Mouse (Mus musculus): Measurements from ENCODE around the gene Pde4b. TPM values are rescaled to one million over a fixed set of nuclear protein-coding genes. Genes with fewer than 3 reads are reported as not detected.
A peak's percentile ranks its signal among the peaks of the same experiment; 100 is the strongest.
"Not testable (repeated sequence)": the region's sequence is repeated elsewhere in the genome, so short reads cannot be mapped to it uniquely, and the experiment has no call there.

The Pde4b gene
- 100 to 1,000 TPM; 129 to 140 TPM for total RNA-seq (2021)

- intact Hi-C loops (cut with DNase I) = loop anchor here (5.0 kb wide), 1 partner anchor 65 kb away; no protein-coding TSS in a partner anchor
- no peak for DNase-seq (ENCODE audit: low spot score in 2 of 2)
Observed at GRCm38 (mm10) chr4:102087091-102087565, at the start of gene Pde4b. Gene Pde4b, plus strand, starts transcription at chr4:102087543.

- intact Hi-C loops (cut with DNase I) = no loop called here
- no peak for DNase-seq (ENCODE audit: low spot score in 2 of 2)
Observed at GRCm38 (mm10) chr4:102040190-102040589, 47.2 kb upstream of the Pde4b start.

GRCm38 (mm10) chr4:102045183-102046140 is 41.9 kb upstream of the Pde4b start:
- intact Hi-C loops (cut with DNase I) = no loop called here
- DNase-seq (ENCODE audit: low spot score in 2 of 2) = no peak

- intact Hi-C loops (cut with DNase I); DNase-seq (ENCODE audit: low spot score in 2 of 2): not testable (repeated sequence)
Observed at GRCm38 (mm10) chr4:102049368-102049767, 38.0 kb upstream of the Pde4b start.

GRCm38 (mm10) chr4:102061322-102061721 is 26.0 kb upstream of the Pde4b start:
- DNase-seq (ENCODE audit: low spot score in 2 of 2) = no peak
- intact Hi-C loops (cut with DNase I) = no loop called here

- no peak for DNase-seq (ENCODE audit: low spot score in 2 of 2)
- intact Hi-C loops (cut with DNase I) = no loop called here
Observed at GRCm38 (mm10) chr4:102069314-102069713, 18.0 kb upstream of the Pde4b start.

- intact Hi-C loops (cut with DNase I) = loop anchor here (5.0 kb wide), 1 partner anchor 66 kb away; no protein-coding TSS in a partner anchor
- DNase-seq (ENCODE audit: low spot score in 2 of 2) = no peak
Observed at GRCm38 (mm10) chr4:102086336-102086735, 1.0 kb upstream of the Pde4b start.

GRCm38 (mm10) chr4:102087566-102088234 is 357 bp downstream of the Pde4b start:
- intact Hi-C loops (cut with DNase I) = loop anchor here (5.0 kb wide), 1 partner anchor 65 kb away; no protein-coding TSS in a partner anchor
- DNase-seq (ENCODE audit: low spot score in 2 of 2) = peak; percentile 53 to 62

GRCm38 (mm10) chr4:102088235-102088867 is 1.0 kb downstream of the Pde4b start:
- DNase-seq (ENCODE audit: low spot score in 2 of 2) = peak in 1 of 2 experiments; percentile 30

GRCm38 (mm10) chr4:102095851-102096250 is 8.5 kb downstream of the Pde4b start:
- DNase-seq (ENCODE audit: low spot score in 2 of 2) = no peak
- intact Hi-C loops (cut with DNase I) = loop anchor here (1.0 to 5.0 kb wide), 2 partner anchors 77 to 111 kb away; no protein-coding TSS in a partner anchor

More at GRCm38 (mm10) chr4:102088235-102088867, 1.0 kb downstream of the Pde4b start:
- intact Hi-C loops (cut with DNase I) = loop anchor here (5.0 kb wide), 1 partner anchor 64 kb away; no protein-coding TSS in a partner anchor

- intact Hi-C loops (cut with DNase I) = no loop called here
- DNase-seq (ENCODE audit: low spot score in 2 of 2) = no peak
Observed at GRCm38 (mm10) chr4:102102241-102102640, 14.9 kb downstream of the Pde4b start.

GRCm38 (mm10) chr4:102104534-102105014 is 17.2 kb downstream of the Pde4b start:
- intact Hi-C loops (cut with DNase I) = no loop called here
- DNase-seq (ENCODE audit: low spot score in 2 of 2) = no peak

GRCm38 (mm10) chr4:102106771-102107170 is 19.4 kb downstream of the Pde4b start:
- DNase-seq (ENCODE audit: low spot score in 2 of 2) = no peak
- intact Hi-C loops (cut with DNase I) = no loop called here

GRCm38 (mm10) chr4:102119454-102119853 is 32.1 kb downstream of the Pde4b start:
- DNase-seq (ENCODE audit: low spot score in 2 of 2) = no peak
- intact Hi-C loops (cut with DNase I) = no loop called here

- DNase-seq (ENCODE audit: low spot score in 2 of 2) = no peak
- intact Hi-C loops (cut with DNase I) = no loop called here
Observed at GRCm38 (mm10) chr4:102136366-102136849, 49.1 kb downstream of the Pde4b start.

- intact Hi-C loops (cut with DNase I) = no loop called here
Observed at GRCm38 (mm10) chr4:102138346-102138745, 51.0 kb downstream of the Pde4b start.

GRCm38 (mm10) chr4:102141241-102141640 is 53.9 kb downstream of the Pde4b start:
- intact Hi-C loops (cut with DNase I) = no loop called here
- no peak for DNase-seq (ENCODE audit: low spot score in 2 of 2)

More at GRCm38 (mm10) chr4:102138346-102138745, 51.0 kb downstream of the Pde4b start:
- no peak for DNase-seq (ENCODE audit: low spot score in 2 of 2)

GRCm38 (mm10) chr4:102148766-102149165 is 61.4 kb downstream of the Pde4b start:
- intact Hi-C loops (cut with DNase I) = no loop called here
- DNase-seq (ENCODE audit: low spot score in 2 of 2) = peak; percentile 73 to 83

- intact Hi-C loops (cut with DNase I) = no loop called here
- no peak for DNase-seq (ENCODE audit: low spot score in 2 of 2)
Observed at GRCm38 (mm10) chr4:102159178-102159577, 71.8 kb downstream of the Pde4b start.

Measured in left cerebral cortex, postnatal 36 days (tissue).